Mouse (Mus musculus) midbrain, postnatal 0 days (tissue): ENCODE measurements at regions not wholly inside any gene's neighbourhood (a gene's known extent, or its start where the extent isn't known, plus 50 kb on each side); places are given as distances from the start of the nearest gene placed in this dataset.

ENCODE experiments used
- ATAC-seq: fragments of 200-750 bp; cut with Nextera tagmentation; 2 replicates; pipeline ENCODE4 v1.8.0; 2017; ENCODE audit warnings: moderate number of reproducible peaks, mild to moderate bottlenecking, moderate TSS enrichment, moderate library complexity; ENCODE audit not compliant: low FRiP score
- DNase-seq: peaks from one replicate; pipeline ENCODE4 v3.0.0-alpha.2; 2015; ENCODE audit warnings: low spot score
- H3K27ac ChIP-seq: fragments of 300-500 bp; sonication (generic); 2 replicates; pipeline ENCODE4 v1.5.1; 2014; ENCODE audit warnings: low read depth, mild to moderate bottlenecking, low read length, mixed read lengths
- H3K27me3 ChIP-seq: fragments of 300-500 bp; sonication (generic); 2 replicates; pipeline ENCODE4 v1.6.1; 2014; ENCODE audit warnings: low read length, control low read depth, mixed read lengths; ENCODE audit not compliant: insufficient read depth
- H3K36me3 ChIP-seq: fragments of 300-500 bp; sonication (generic); 2 replicates; pipeline ENCODE4 v1.6.1; 2014; ENCODE audit warnings: low read length, control low read depth, mixed read lengths; ENCODE audit not compliant: insufficient read depth
- H3K4me1 ChIP-seq: fragments of 300-500 bp; sonication (generic); 2 replicates; pipeline ENCODE4 v1.6.1; 2014; ENCODE audit warnings: mild to moderate bottlenecking, control low read depth, antibody characterized with exemption, low read length, mixed read lengths; ENCODE audit not compliant: insufficient read depth
- H3K4me2 ChIP-seq: fragments of 300-500 bp; sonication (generic); 2 replicates; pipeline ENCODE4 v1.6.1; 2014; ENCODE audit warnings: low read depth, mild to moderate bottlenecking, low read length, mixed read lengths; ENCODE audit not compliant: poor library complexity, severe bottlenecking
- H3K4me3 ChIP-seq: fragments of 300-500 bp; sonication (generic); 2 replicates; pipeline ENCODE4 v1.5.1; 2014; ENCODE audit warnings: low read depth, mild to moderate bottlenecking, low read length, moderate library complexity
- H3K9ac ChIP-seq: fragments of 300-500 bp; sonication (generic); replicated peaks from 2 replicates; pipeline ENCODE4 v1.6.1; 2014; ENCODE audit warnings: mild to moderate bottlenecking, low read length, moderate library complexity, mixed read lengths; ENCODE audit not compliant: poor library complexity, severe bottlenecking
- H3K9me3 ChIP-seq: fragments of 300-500 bp; sonication (generic); 2 replicates; pipeline ENCODE4 v1.6.1; 2016; ENCODE audit warnings: low read length, control low read depth
- CTCF ChIP-seq: IDR thresholded peaks from 2 replicates; pipeline ENCODE4 v1.5.1; 2016; ENCODE audit warnings: antibody characterized with exemption, mild to moderate bottlenecking
- WGBS: fragments of 180-500 bp; shearing (Covaris S2); extraction: QIAGEN DNeasy Blood & Tissue Kit; methylation state at CpG from one replicate; pipeline ENCODE4 v1.1.7; 2014; 5-methylcytosine and 5-hydroxymethylcytosine counted together

GRCm38 (mm10) chr13:90823877-90824276 is 81.3 kb downstream of the Atp6ap1l start:
- DNase-seq (no peak), ATAC-seq (no peak)
- Histone ChIP-seq H3K4me3 (no peak overlapping the region), H3K9ac (no peak overlapping the region), H3K4me2 (no peak overlapping the region), H3K4me1 (no peaks in the 10 kb centered on the region), H3K9me3 (no peaks in the 10 kb centered on the region), H3K27ac (no peak overlapping the region), H3K36me3 (no peaks in the 10 kb centered on the region), H3K27me3 (no peaks in the 10 kb centered on the region)
- 75% methylated on average over 5 of the region's 5 CpGs for whole genome bisulfite sequencing
- TF ChIP-seq CTCF, result peak; percentile 45

DNA sequence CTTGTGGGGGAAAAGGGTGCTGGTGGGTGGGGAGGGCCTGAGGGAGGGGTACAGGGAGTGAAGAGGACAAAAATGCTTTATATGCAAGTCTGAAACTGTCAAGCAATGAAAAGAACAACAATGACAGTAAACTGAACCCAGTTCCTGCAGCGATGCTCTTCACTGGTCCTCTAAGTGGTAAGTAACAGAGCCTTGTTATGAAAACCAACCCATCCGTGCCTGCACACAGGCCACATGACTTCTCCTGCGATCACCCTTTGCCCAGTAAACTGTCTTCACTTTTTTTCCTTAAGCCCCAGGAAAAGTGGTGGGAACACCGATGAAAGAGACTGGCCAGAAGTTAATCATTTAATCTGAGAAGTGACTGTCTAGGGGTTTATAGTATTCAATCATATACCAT is 83.3 kb downstream of the Atp6ap1l start:
- no peak for TF ChIP-seq CTCF
- H3K4me3 ChIP-seq, result no peak overlapping the region
- ATAC-seq, result no peak
- 86% methylated on average over 4 of the region's 4 CpGs for WGBS
- DNase-seq, result no peak
- no peaks in the 10 kb centered on the region for H3K9me3 ChIP-seq
- no peak overlapping the region for H3K9ac ChIP-seq
- H3K27me3 ChIP-seq, result no peaks in the 10 kb centered on the region
- H3K4me2 ChIP-seq, result no peak overlapping the region
- no peaks in the 10 kb centered on the region for H3K4me1 ChIP-seq
- no peak overlapping the region for H3K27ac ChIP-seq
- H3K36me3 ChIP-seq, result no peaks in the 10 kb centered on the region

DNA sequence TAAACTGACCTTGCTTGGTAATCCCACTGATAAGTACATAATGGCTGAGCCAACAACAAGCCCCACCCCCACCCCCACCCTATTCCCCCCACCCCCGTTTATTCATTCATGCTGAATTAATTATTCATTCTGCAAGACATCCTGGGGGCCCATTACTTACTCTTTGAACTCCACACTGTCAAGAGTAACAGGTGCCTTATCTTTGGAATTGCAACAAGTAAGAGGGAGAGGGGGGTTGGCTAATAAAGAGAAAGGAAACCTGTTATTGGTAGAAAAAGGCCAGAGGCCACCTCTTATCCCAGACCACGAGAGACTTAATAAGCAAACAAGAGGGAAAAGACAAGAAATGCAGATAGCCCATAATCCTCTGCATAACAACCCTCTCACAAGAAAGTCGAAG is 84.7 kb downstream of the Atp6ap1l start:
- TF ChIP-seq CTCF, result no peak
- DNase-seq, result no peak
- WGBS, result 22% methylated on average over 3 of the region's 3 CpGs
- H3K9ac ChIP-seq, result no peak overlapping the region
- H3K4me3 ChIP-seq, result no peak overlapping the region
- no peak overlapping the region for H3K4me2 ChIP-seq
- H3K4me1 ChIP-seq, result no peaks in the 10 kb centered on the region
- H3K36me3 ChIP-seq, result no peaks in the 10 kb centered on the region
- no peak overlapping the region for H3K27ac ChIP-seq
- H3K9me3 ChIP-seq, result no peaks in the 10 kb centered on the region
- no peaks in the 10 kb centered on the region for H3K27me3 ChIP-seq
- ATAC-seq, result no peak

DNA sequence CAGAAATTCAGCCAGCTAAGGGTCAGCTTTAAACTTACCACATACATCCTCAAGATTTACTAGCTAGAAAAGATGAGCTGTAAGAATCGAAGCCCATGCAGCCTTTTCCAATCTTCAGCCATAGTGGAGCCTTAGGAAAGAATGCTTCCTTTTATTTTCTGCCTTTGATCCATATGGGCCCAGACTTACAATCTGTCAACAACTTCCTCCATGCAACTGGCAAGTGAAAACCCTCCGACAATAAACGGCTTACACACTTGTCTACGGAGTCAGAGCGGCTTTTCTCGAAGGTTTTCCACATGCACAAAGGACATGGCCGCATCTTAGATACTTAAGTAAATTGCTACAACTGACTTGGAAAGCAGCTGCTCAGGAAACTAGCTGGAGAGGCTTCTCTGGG is 85.2 kb downstream of the Atp6ap1l start:
- Histone ChIP-seq H3K27me3 (no peaks in the 10 kb centered on the region), H3K9ac (no peak overlapping the region), H3K36me3 (no peaks in the 10 kb centered on the region), H3K4me1 (no peaks in the 10 kb centered on the region), H3K4me2 (no peak overlapping the region), H3K9me3 (no peaks in the 10 kb centered on the region), H3K4me3 (no peak overlapping the region), H3K27ac (no peak overlapping the region)
- DNase-seq, result no peak
- TF ChIP-seq CTCF, result no peak
- ATAC-seq, result no peak
- 61% methylated on average over 7 of the region's 7 CpGs for WGBS

DNA sequence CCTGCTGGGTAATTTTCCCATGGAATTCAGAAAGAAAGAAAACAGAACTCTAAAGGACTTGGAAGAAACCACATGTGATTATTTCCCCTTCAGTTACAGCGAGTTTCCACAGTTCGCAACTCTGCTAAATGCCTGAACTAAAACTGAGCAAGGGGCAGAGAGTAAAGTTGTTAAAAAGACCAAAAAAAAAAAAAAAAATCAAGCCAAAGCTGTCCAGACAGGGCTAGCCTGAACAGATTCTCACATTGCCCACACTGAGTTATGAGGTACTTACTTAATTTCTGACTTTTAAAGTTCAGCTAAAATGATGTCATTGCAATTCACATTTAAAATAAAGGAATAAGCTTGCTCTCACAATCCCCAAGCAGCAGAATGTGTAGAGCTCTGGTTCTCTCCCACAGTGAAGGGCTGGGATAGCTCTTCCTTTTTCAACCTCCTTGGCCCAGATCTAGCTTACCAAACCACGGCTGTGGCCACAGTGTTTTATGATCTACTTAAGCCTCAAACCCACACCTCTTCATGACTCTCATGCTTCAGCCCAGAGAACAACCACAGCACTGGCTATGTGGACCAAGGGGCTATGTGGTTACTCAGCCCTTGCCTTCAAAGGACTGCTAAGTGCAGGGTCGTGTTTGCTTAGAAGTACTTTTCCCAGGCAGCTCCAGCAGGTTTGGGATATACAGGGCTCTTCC is 90.8 kb downstream of the Atp6ap1l start:
- Histone ChIP-seq H3K27ac (no peak overlapping the region), H3K9ac (no peak overlapping the region), H3K4me2 (no peak overlapping the region), H3K36me3 (no peaks in the 10 kb centered on the region), H3K4me1 (no peaks in the 10 kb centered on the region), H3K9me3 (no peaks in the 10 kb centered on the region), H3K4me3 (no peak overlapping the region), H3K27me3 (no peaks in the 10 kb centered on the region)
- 83% methylated on average over 4 of the region's 4 CpGs for WGBS
- TF ChIP-seq CTCF, result no peak
- ATAC-seq (no peak), DNase-seq (no peak)

GRCm38 (mm10) chr13:90810011-90810410 is 95.1 kb downstream of the Atp6ap1l start:
- TF ChIP-seq CTCF, result no peak
- WGBS, result 69% methylated on average over 6 of the region's 6 CpGs
- DNase-seq, result no peak
- ATAC-seq, result no peak
- Histone ChIP-seq H3K9ac (no peak overlapping the region), H3K27ac (no peak overlapping the region), H3K4me3 (no peak overlapping the region), H3K36me3 (no peaks in the 10 kb centered on the region), H3K4me2 (no peak overlapping the region), H3K9me3 (no peaks in the 10 kb centered on the region), H3K4me1 (no peaks in the 10 kb centered on the region), H3K27me3 (no peaks in the 10 kb centered on the region)
